Mouse (Mus musculus) bone marrow, adult 2 months (tissue): ENCODE measurements at regions not wholly inside any gene's neighbourhood (a gene's known extent, or its start where the extent isn't known, plus 50 kb on each side); places are given as distances from the start of the nearest gene placed in this dataset.

ENCODE experiments used
- H3K27ac ChIP-seq: fragments of 200-500 bp; 2 replicates; pipeline ENCODE4 v1.5.1; 2012; ENCODE audit warnings: low read depth, mild to moderate bottlenecking, control low read depth, inconsistent platforms, low read length; ENCODE audit not compliant: control insufficient read depth, poor library complexity, insufficient read depth
- H3K4me1 ChIP-seq: fragments of 200-500 bp; 2 replicates; pipeline ENCODE4 v1.6.1; 2011; ENCODE audit warnings: low read length; ENCODE audit not compliant: control insufficient read depth, insufficient read depth
- H3K4me3 ChIP-seq: fragments of 200-500 bp; replicated peaks from 2 replicates; pipeline ENCODE3; 2011; ENCODE audit warnings: mild to moderate bottlenecking, low read depth, low read length, control low read depth; ENCODE audit not compliant: control insufficient read depth
- CTCF ChIP-seq: fragments of 200-500 bp; IDR thresholded peaks from 2 replicates; pipeline ENCODE4 v1.5.1; 2011; ENCODE audit warnings: low read length, control low read depth; ENCODE audit not compliant: control insufficient read depth, insufficient read depth
- POLR2A ChIP-seq: fragments of 200-500 bp; IDR thresholded peaks from 2 replicates; pipeline ENCODE4 v1.6.1; 2011; ENCODE audit warnings: low read depth, mild to moderate bottlenecking, control low read depth, low read length, borderline replicate concordance; ENCODE audit not compliant: control insufficient read depth
- WGBS: fragments of 180-500 bp; shearing (Covaris S2); methylation state at CpG from one replicate; pipeline ENCODE4 v1.1.7; 2018; 5-methylcytosine and 5-hydroxymethylcytosine counted together

DNA sequence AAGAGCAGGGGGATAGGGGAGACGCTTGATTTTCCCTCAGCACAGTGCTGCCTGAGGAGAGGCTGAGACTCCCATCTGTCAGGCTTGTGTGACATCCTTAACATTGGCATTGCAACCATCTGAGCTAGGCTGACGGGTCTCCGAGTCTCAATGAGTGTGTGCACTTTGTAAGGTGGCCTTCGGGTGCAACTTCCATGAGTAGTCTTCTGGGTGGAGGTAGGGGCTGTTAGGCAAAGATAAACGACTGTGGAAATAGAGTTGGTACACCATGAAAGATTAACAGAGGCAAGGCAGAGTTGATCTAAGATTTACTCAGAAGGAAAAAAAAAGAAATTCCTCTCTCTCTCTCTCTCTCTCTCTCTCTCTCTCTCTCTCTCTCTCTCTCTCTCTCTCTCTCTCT is 211.2 kb upstream of the Nr5a2 start:
- 66% methylated on average over 5 of the region's 5 CpGs for WGBS
- TF ChIP-seq POLR2A, result no peak
- no peak for TF ChIP-seq CTCF
- Histone ChIP-seq H3K4me1 (no peaks in the 10 kb centered on the region), H3K27ac (no peak overlapping the region), H3K4me3 (no peak overlapping the region)

DNA sequence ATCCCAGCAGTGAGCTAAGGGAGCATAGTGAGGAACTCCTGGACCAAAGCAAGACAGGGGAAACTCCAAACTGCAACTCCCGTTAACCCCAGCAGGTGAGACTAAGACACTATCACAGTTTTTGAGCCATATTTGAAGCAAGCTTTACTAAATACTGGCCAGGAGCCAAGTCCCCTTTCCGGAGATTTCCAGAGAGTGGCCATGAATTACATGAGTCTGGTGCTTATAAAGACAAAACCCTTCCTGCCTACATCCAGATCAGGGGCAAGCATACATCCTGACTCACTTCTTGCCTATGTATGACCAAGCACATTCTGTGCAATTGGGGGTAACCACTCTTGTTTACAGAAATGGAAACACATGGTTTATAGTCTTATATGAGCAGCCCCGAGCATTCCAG is 187.6 kb upstream of the Nr5a2 start:
- H3K4me1 ChIP-seq, result no peaks in the 10 kb centered on the region
- TF ChIP-seq POLR2A (no peak), CTCF (no peak)
- H3K4me3 ChIP-seq, result no peak overlapping the region
- WGBS, result 8% methylated on average over 3 of the region's 3 CpGs
- H3K27ac ChIP-seq, result no peak overlapping the region

DNA sequence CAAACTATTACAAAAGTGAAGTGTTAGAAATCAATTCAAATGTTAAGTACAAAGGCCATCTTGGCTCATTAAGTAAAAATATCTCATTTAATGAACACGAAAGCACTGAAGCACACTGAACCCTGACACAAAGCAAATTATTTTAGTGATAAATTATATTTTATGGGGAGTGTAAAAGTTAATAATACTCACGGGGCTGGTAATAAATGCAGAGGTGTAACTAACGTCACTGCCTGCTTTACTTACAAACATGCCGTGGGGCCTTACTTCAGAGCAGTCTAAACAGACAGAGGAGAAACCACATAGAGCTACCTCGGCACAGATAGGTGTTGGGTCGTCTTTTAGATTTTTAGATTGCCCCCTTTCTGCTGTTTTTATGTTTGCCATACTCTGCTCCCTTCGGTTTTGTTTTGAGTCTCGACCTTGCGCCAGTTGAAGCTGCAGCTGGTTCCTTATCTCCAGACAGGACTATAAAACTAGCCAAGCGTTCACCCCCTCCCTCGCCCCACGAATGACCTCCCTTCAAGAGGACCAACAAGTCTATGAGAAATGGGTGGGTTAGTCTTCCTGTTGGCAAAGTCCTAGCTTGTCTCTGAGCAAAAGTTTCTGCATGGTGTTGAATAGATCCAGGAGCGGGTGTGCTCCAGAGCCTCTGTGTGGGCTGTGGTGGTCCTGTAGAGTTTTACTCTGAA is 181.8 kb upstream of the Nr5a2 start:
- Histone ChIP-seq H3K4me1 (no peaks in the 10 kb centered on the region), H3K27ac (no peak overlapping the region), H3K4me3 (no peak overlapping the region)
- TF ChIP-seq POLR2A (no peak), CTCF (no peak)
- WGBS, result 54% methylated on average over 13 of the region's 13 CpGs

DNA sequence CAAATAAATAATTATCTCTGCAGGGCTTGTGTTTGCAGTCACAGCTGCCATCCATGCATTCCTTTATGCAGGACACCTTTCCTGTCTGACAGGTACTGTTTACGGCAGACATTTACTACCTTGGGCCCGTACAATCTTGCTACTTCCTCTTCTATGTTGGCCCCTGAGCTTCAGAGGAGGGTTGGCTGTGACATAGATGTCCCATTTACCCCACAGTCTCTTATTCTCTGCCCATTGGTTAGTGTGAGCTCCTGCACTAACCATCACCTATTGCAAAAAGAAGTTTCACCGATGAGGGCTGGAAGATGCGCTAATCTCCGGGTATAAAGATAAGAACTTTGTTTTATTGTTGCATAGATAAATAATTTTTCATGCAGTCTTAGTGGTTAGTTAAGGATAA is 181.1 kb upstream of the Nr5a2 start:
- TF ChIP-seq POLR2A (no peak), CTCF (no peak)
- no peak overlapping the region for H3K4me3 ChIP-seq
- no peak overlapping the region for H3K27ac ChIP-seq
- H3K4me1 ChIP-seq, result no peaks in the 10 kb centered on the region
- WGBS, result 74% methylated on average over 5 of the region's 5 CpGs

DNA sequence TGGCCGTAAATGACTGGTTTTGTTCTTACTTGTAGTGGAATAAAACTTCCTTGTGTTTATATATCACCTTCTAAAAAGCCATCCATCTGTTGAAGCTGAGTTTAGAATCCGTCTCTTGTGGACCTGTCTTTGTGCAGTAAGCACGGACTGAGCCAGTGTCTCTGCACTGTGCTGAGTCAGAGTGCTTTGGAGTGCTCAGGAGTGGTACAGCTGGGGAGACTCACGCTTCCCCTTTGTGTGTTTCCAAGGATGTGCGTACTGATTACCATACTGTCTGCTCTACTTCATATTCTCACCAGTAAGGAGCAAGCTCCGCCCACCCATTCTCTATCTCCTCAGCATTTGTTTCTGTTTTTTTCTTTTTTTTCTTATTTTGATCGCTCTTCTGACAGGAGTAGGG is 175.9 kb upstream of the Nr5a2 start:
- TF ChIP-seq CTCF, result no peak
- no peak for TF ChIP-seq POLR2A
- H3K4me1 ChIP-seq, result no peaks in the 10 kb centered on the region
- WGBS, result 44% methylated on average over 7 of the region's 7 CpGs
- no peak overlapping the region for H3K27ac ChIP-seq
- no peak overlapping the region for H3K4me3 ChIP-seq

DNA sequence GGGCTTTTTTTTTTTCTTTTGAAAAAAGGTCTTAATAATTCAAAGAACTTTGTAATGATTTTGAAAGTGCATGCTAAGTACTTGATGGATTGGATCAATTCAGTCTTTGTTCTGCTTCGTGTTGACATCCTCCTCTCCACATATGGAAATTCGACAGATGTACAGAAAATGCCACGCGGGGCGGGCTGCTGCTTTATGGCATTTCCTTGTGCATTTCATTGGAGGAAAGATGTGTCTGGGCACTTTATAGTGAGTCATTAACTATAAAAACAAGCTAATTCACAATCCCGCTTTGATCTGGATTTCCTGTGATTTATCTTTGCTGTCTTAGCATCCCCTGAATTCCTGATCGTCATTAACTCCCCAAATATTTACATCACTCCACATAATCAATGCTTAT is 173.5 kb upstream of the Nr5a2 start:
- Histone ChIP-seq H3K27ac (no peak overlapping the region), H3K4me3 (no peak overlapping the region), H3K4me1 (no peaks in the 10 kb centered on the region)
- WGBS, result 66% methylated on average over 7 of the region's 7 CpGs
- no peak for TF ChIP-seq CTCF
- no peak for TF ChIP-seq POLR2A

DNA sequence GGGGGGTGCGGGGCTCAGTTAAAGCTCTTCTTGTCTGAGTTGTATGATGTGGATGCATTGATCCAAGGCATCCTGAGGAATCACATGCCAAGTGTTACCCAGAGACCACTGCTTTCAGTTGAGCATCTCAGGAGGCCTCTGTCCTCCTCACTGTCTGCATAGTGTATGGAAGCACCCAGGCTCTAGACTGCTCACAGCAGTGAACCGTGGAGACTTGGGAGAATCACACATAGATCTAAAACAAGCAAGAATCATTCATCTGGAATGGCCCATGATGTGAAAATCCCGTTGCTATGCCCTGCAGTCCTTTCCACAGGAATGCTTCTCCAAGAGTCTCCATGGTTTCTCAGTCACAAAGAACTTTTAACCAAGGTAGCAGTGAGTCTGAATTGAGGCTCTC is 170.0 kb upstream of the Nr5a2 start:
- Histone ChIP-seq H3K4me3 (no peak overlapping the region), H3K27ac (no peak overlapping the region), H3K4me1 (no peaks in the 10 kb centered on the region)
- TF ChIP-seq POLR2A (no peak), CTCF (no peak)
- 75% methylated on average over 3 of the region's 3 CpGs for WGBS

DNA sequence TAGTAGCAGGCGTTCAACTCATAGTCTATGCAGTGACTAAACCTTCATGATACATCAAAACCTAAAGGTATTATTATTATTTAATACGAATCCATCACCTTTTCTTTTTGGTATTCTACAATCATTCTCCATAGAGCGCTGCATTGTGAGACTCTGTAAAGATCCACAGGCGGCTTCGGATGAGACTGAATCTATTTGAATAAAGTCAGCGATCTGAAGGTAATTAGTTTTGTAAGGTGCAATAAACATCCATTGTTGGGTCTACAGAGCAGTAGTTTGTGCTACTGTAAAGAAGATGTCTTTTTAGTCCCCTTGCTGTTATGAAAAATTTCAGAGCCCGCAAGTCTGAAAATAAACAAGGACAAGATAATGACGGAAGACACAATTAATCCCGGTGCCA is 168.9 kb upstream of the Nr5a2 start:
- whole genome bisulfite sequencing, result 85% methylated on average over 9 of the region's 9 CpGs
- H3K4me1 ChIP-seq, result no peaks in the 10 kb centered on the region
- TF ChIP-seq POLR2A, result no peak
- no peak for TF ChIP-seq CTCF

DNA sequence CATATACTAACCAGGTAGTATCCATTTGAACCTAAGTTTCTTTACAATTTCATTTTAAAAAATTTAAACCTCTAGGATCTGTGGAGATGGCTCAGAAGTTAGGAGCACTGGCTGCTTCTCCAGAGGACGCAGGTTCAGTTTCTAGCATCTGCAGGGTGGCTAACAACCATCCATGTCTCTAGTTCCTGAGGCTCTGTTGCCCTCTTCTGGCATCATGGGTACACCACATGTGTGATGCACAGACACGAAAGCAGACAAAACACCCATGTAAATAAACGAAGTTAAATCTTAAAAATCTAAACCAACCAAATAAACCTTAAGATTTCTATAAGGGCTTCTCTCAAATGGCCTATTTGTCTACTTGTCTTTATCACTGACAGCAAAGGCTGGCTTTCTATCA is 157.6 kb upstream of the Nr5a2 start:
- no peak overlapping the region for H3K4me3 ChIP-seq
- 78% methylated on average over 3 of the region's 3 CpGs for WGBS
- TF ChIP-seq CTCF (no peak), POLR2A (no peak)
- H3K4me1 ChIP-seq, result no peaks in the 10 kb centered on the region
- no peak overlapping the region for H3K27ac ChIP-seq

More for the DNA sequence above, 168.9 kb upstream of the Nr5a2 start:
- H3K27ac ChIP-seq, result no peak overlapping the region
- H3K4me3 ChIP-seq, result no peak overlapping the region
